Mouse (Mus musculus) forelimb bud, embryonic 11.5 days (tissue): Measurements from ENCODE around the gene Mapkapk5.
"Not testable (repeated sequence)": the region's sequence is repeated elsewhere in the genome, so short reads cannot be mapped to it uniquely, and the experiment has no call there.

ENCODE experiments used
- DNase-seq: peaks from one replicate; pipeline ENCODE4 v3.0.0-alpha.2; 2012; ENCODE audit warnings: low read depth, low spot score

The Mapkapk5 gene

DNA sequence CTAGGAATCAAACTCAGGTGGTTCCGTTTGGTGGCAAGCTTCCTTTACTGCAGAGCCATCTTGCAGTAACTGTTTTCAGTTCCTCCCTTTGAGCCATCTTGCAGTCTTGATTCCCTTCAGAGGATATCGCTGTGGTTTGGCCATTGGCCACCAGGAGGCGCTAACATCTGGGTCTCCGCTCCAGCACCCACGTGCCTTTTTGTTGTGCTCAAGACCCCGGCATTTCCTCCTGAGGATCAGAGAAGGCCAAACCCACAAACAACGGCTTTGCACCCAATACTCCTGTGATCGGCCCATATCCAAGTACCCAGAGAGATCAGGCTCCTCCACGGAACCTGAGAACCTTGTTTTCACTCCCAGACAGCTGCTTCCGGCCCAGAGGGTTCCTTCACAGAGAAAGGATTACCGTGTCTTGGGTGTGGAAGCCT is 18.8 kb upstream of the Mapkapk5 start:
- DNase-seq = peak; percentile 93

DNA sequence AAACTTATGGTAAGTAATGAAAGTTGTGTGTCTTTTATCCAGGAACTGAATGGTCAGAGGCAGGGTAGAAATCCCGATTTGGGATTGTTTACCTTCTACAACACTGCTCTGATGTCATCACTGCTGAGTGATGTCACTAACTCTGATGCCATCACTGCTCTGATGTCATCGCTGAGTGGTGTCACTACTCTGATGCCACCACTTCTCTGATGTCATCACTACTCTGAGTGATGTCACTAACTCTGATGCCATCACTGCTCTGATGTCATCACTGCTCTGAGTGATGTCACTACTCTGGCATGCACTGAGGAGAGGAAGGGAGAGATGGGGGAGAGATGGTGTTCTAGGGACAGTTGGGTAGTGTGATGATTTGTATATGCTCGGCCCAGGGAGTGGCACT is 16.7 kb upstream of the Mapkapk5 start:
- no peak for DNase-seq

DNA sequence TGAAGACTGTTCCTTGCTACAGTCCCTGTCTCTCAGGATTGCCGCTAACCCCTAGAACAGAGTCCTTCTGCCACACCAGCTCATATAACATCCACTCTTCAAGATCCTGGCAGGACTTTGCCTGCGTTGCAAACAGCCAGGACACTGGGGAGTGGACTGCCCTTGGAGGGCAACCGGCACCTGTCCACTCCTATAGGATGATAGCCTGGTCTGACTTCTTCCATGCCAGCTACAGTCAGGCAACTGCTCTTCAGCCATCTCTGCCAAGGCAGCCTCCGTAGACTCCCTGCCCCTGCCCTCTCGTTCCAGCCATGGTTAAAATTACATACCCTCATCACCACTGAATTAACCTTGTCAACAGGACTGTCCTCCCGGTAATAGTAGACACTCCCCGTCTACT is 3.5 kb upstream of the Mapkapk5 start:
- no peak for DNase-seq

DNA sequence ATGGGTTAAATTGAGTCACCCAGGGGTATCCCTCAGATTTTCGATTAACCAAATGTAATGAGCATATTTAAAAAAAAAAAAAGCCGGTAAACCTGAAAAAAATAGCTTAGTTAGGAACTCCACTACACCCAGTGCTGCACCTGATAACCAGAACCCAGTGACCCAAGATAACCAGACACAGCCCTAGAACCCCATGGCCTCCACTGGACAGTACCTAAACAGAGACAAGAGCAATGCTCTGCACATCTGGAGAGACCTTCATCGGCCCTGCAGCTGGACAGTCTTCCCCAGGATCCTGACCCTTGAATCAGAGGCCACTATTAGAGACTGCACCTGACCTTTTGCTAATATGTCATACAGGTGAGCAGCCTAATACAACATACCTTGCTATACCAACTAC is 1.4 kb upstream of the Mapkapk5 start:
- DNase-seq = no peak

DNA sequence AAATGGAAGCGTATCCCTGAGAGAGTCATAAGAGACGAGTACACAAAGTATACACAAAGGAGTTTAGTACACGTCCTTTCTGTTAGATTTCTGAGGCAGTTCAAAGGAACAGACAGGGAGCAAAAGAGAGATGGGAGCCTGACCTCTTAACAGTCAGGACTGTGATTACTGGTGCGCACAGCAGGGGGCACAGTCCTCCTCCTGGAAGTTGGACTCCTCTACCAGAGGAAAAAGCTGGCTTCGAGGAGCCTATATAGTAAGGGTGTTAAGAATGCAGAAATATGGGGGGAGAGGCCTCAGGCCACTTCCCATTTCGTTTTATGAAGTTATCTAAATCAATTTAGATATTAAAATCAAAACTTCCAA is 808 bp upstream of the Mapkapk5 start:
- peak; percentile 58 for DNase-seq

DNA sequence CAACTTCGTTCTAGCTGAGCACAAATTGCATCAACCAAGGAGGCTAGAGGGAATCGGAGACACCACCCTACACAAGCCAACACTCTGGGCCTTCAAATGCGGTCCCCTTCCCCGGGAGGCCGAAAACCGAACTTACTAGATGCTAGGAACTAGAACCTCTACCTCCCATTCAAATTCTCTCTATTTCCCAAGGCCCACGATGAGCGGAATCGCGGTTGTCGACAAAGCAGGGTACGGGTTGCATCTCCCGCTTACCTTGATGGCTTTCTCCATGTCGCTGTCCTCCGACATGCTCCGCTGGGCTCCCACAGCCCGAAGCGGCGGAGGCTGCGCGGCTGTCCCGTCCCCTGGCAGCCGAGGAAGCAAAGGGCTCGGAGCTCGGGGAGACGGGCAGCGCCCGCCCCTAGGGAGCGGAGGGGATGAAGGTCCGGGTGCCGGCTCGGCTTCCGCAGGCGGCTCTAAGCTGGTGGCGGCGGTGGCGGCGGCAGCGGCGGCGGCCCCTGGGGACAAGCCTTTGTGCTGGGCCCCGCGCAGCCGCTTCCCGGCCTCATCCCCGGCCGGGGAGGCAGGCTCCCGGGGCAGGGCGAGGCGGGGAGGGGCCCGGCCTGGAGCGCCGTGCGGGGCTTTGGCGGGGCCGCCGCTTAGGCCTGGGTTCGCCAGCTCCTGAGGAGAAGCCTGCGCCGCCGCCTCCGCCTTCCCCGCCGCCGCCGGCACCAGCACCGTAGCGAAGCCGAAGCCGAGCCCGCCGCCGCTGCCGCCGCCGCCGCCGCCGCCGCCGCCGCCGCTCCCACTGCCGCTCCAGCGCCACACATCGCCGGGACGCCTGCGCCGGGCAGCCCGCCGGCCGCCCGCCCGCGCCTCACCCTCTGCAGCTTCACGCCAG is 554 bp downstream of the Mapkapk5 start, which contains the start of the genes Adam1a and Gm42878:
TSS of gene Adam1a (minus strand) at position 573 of the 883 bp plus-strand sequence.
TSS of gene Gm42878 (minus strand) at position 573 of the 883 bp plus-strand sequence.
- DNase-seq = no peak

DNA sequence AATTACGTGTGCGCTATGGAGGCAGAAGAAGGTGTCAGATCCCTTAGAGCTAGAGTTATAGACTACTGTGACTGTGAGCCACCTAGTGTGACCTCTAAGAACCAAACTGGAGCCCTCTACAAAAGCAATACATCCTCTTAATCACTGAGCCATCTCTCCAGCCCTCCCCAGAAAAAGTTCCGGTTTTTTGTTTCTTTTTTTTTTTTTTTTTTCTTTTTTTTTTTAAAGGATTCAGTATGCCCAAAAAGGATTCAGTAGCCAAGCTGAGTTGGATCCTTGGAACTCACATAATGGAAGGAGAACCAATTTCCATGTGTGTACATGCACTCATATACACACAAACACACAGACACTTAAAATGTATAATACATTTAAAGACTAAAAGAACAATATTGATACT is 2.3 kb downstream of the Mapkapk5 start:
- DNase-seq = no peak

DNA sequence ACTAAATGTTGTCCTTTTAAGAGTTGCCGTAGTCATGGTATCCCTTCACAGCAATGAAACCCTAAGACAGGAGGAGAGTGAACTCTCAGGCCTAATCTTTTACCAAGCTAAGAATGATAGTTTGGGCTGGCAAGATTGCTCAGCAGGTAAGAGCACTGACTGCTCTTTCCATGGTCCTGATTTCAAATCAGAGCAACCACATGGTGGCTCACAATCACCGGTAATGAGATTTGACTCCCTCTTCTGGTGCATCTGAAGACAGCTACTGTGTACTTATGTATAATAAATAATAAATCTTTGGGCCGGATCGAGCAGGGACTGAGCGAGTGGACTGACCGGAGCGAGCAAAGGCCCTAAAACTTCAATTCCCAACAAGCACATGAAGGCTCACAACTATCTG is 4.5 kb downstream of the Mapkapk5 start:
- no peak for DNase-seq

DNA sequence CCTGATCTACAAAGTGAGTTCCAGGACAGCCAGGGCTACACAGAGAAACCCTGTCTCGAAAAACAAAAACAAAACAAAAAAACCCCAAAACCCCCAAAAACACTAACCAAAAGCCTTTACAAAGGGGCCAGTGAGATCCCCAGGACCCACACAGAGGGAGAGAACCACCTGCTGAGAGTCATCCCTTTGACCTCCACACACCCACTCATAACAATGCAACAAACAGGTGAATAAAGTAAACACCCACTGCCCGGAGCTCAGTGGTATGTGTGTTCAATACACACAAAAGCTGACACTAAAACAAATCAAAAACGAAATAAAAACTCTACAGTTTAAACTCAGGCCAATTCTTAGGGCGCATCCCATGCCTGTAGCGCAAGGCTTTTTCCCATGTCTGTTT is 5.6 kb downstream of the Mapkapk5 start:
- no peak for DNase-seq

DNA sequence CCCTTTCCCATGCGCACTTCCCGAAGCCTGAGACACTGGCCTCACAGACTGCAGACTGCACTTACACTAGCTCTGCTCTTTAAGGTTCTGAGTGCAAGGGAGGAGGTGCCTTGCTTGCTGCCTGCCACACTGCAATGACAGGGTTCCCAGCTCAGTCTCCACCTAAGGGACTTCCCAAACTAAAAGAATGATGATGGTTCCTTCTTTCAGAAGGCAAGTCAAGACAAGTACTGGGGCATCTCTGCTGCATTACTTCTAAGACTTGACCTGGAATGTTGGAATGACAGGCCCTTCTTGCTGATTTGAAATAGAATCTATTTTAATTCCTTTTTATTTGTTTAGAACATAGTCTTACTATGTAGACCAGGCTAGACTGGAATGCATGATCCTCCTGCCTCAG is 8.1 kb downstream of the Mapkapk5 start:
- DNase-seq = no peak

DNA sequence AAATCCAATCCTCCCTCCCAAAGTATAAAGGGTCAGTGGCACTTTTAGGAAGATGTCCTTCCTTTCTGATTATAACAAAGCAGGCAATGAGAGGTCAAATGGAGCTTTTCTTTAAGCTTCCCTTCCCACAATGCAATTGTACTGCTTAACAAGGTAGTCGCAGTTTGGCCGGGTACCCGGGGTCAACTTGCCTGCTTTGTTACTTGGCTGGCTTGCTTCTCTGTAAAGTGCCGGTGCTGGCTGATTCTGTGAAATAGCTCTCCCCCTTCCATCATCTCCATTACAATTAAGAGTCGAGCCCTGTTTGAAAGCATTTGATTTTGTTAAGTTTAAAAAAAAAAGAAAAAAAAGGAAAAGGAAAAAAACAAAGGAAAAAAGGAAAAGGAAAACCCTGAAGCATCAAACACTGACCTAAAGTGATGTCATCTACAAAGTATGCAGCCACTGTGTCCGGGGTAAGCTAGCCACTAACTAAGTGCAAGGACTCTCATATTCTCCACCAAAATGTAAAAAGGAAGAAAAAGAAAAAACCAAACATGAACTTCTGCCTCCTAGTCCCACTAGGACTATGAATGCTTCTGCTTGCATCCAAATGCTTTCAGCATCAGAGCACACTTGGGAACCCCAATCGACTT is 8.7 kb downstream of the Mapkapk5 start:
- DNase-seq = no peak

DNA sequence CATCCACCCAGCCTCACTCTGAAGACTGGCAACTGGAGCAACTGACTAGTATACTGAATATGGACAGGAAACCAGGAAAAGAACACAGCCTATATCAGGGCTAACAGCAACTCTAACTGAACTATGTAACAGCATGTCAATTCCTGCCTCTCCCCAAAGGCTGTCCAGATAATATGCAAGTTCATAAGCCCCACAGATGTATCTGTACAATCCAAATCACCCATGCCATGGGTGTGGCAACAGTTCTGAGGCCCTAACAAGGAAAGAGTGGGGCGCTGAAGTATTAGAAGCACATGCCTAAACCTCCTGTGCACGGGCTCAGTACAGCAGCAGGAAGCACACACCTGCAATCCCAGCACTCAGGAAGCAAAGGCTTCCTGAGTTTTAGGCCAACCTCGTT is 10.6 kb downstream of the Mapkapk5 start:
- DNase-seq = no peak

DNA sequence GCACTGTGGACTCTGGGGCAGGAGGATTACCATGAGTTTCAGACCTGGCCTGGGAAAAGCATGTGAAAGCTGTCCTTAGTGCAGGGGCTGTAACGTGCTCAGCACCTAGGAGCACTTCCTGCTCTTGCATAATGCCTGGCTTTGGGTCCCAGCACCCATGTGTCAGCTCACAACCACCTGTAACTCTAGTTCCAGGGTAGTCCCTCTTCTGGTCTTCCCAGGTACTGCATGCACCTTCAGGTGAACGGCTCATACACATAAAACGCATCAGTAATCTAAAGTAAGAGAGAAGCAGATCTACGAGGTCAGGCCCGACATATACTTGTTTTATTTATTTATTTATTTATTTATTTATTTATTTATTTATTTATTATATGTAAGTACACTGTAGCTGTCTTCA is 11.2 kb downstream of the Mapkapk5 start:
- DNase-seq = peak; percentile 30

DNA sequence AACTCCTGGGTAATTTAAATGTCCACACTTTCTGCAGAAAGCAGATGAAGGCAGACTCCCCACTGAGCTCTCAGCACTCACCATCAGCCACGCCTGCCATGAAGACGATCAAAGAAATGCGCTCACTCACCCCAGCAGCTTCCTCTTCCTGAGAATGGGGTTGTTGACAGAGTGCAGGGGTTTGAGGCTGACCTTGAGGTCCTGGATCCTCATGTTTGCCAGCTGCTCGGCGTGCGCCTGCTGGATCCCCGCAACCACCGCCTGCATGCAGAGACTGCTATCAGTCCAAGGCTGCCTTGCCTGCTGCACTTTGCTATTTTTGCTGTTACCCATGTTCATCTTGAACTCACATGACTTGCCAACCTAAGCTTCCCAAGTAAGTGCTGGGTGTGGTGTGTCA is 18.7 kb downstream of the Mapkapk5 start:
- no peak for DNase-seq

DNA sequence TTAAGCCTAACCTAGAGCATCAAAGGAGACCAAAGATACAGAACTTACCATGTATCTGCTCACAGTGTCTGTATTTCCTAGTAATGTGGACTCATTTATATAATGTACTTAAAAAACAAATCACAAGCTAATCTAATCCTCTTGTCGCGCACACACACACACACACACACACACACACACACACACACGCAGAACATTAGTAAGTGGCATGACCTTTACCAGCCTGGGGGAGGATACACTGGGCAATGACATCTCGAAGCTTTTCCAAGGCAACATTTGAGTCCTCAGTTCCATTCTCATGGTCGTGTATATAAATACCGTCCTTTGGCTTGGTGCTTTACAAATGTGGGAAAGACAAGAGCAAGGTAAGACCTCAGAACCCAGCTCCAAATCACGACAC is 19.2 kb downstream of the Mapkapk5 start:
- DNase-seq = no peak

DNA sequence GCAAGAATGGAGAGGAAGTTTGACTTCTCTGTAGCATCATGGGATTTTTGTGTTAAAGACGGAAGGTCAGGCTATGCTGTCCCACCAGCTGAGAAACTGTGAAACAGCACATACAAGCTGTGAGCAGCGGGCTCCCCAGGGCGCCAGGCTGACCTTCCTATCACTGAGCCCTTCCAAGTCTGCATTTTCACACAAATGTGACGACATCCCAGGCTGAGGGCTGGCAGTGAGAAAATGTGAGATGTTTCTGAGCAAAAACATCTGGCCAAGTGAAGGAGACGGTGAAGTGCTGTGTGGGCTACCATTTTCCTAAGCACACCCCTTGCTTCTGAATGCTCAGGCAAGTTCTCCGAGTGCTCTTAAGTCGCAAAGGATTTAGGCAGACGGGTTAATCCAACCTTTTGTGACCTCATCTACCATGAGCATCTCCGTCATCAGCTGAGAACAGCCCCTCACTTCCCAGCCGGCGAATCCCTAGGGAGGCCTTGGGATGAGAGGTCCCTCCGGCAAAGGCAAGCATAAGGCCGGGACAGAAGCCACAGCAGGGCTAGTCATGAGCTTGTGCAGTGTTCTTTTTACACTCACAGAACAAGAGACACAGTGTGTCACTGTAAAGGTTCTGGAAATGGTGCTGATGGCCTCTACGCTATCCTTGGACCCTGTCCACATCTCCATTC is 19.8 kb downstream of the Mapkapk5 start:
- DNase-seq = no peak

DNA sequence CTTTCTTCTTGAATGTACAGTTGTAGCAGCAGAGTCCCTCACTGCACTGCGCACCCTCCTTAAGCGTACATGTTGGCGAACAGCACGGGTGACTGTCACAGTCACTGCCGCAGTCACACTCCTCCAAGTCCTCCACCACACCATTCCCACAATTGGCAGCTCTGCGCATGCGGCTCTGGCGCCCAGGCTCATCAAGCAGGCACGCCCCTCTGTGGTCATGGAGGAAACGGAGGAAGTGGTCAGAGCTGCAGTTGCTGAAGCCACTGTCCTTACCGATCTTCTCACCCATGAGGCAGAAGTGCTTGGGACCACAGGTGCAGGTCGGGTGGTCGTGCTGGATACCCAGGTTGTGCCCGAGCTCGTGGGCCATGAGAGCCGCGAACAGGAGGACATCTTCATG is 25.9 kb downstream of the Mapkapk5 start:
- DNase-seq = not testable (repeated sequence)

DNA sequence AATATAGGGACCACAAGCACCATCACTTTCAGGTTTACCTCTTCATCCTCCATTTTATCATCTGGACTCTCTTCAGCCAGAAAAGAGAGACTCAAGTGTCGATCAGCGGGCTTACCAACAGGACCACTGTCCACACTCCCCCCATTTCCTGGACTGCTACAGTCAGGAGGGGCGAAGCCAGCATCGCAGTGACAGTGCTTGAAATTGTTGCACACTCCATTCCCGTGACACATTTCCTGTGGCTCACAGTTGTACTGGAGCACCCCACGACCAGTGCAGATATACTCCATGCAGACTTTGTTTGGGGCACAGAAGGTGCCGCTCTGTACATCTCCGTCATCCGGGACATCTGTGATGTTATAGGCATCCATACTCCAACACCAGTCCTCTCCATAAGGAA is 26.7 kb downstream of the Mapkapk5 start:
- no peak for DNase-seq

DNA sequence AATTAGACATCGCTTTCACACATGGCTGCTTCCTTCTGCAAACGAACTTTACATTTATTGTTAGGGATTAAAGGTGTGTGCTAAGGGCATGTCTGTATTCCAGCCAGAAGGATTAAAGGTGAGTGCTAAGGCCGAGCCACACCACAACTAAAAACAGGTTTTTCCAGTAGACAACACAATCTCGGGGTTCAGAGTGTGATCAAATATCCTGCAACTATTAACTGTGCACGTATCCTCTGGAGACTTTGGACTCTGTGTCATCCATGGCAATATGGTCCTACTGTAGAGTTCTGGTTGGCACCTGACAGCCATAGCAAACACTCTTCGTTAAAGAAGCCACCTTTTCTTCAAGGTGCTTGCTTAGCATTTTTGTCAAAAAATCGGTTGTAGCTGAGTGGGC is 35.7 kb downstream of the Mapkapk5 start:
- no peak for DNase-seq

DNA sequence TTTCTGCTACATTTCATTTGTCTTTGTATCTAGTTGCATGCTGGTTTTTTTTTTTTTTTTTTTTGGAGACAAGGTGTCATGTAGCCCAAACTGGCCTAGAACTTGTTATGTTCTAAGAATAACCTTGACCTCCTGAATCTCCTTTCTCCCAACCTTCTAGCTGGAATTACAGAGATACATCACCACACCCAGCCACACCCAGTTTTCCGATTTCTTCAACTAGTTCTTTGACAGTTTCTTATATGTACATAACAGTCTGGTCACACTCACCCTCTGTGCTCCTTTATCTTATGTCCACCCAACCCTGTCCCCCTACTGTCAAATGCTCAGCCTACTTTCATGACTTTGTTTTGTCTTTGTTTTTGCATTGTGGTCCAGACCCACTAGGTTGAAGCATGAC is 38.9 kb downstream of the Mapkapk5 start:
- no peak for DNase-seq

DNA sequence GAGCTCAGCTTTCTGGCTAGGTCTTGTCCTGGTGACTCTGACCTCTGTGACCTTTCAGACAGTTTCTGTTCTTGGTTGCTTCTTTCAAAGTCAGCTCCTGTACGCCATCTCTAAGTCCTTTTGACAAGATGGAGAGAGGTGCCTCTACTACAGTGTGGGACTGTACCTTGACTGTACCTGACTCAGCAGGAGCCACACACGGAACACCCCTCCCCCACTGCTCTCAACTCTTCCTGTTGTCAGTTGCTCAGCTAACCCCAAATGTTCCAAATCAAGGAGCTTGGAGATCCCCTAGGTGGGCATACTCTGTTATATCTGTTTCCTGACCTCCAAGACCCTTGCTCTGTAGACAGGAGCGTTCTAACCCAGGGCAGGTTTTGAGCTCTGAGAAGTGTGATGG is 42.5 kb downstream of the Mapkapk5 start, which contains the start of gene Adam1b:
TSS of gene Adam1b (minus strand) at position 205 of the 400 bp plus-strand sequence.
- DNase-seq = no peak

DNA sequence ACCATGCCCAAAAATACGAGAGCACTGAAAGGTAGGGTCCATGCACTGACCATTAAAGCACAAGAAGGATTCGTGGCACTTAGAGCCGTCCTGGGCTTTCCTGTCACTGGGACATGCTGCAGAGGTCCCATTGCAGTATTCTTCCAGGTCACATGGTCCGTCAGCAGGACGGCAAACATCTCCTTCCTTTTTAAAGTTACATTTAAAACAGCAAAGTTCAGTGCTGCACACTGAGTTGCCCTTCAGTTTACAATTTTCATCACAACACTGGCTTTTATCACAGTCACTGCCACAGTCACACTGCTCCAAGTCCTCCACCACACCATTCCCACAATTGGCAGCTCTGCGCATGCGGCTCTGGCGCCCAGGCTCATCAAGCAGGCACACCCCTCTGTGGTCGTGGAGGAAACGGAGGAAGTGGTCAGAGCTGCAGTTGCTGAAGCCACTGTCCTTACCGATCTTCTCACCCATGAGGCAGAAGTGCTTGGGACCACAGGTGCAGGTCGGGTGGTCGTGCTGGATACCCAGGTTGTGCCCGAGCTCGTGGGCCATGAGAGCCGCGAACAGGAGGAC is 44.2 kb downstream of the Mapkapk5 start:
- DNase-seq = not testable (repeated sequence)
